Mouse (Mus musculus): Measurements from ENCODE around the gene Eif4enif1. TPM values are rescaled to one million over a fixed set of nuclear protein-coding genes. Genes with fewer than 3 reads are reported as not detected.
"Not testable (repeated sequence)": the region's sequence is repeated elsewhere in the genome, so short reads cannot be mapped to it uniquely, and the experiment has no call there.

The Eif4enif1 gene
- polyA plus RNA-seq, 1 experiment from 2014 or later, result 36.7 TPM

- H3K4me3 ChIP-seq (ENCODE audit: low read depth, low read length); H3K27ac ChIP-seq (ENCODE audit: low read depth, low read length); H3K4me1 ChIP-seq (ENCODE audit: control insufficient read depth, insufficient read depth, low read length); H3K4me2 ChIP-seq (ENCODE audit: low read length); H3K36me3 ChIP-seq (ENCODE audit: control insufficient read depth, insufficient read depth, low read length); DNase-seq (ENCODE audit: low spot score); H3K9me3 ChIP-seq (replicated peaks; ENCODE audit: control insufficient read depth, low read length); ATAC-seq; H3K9ac ChIP-seq (ENCODE audit: low read length); H3K27me3 ChIP-seq (replicated peaks; ENCODE audit: control insufficient read depth, insufficient read depth, low read length): not testable (repeated sequence)
- WGBS, result 85% methylated on average over 6 of the region's 6 CpGs
These were observed 23.0 kb upstream of the Eif4enif1 start for GRCm38 (mm10) chr11:3178968-3179725.

DNA sequence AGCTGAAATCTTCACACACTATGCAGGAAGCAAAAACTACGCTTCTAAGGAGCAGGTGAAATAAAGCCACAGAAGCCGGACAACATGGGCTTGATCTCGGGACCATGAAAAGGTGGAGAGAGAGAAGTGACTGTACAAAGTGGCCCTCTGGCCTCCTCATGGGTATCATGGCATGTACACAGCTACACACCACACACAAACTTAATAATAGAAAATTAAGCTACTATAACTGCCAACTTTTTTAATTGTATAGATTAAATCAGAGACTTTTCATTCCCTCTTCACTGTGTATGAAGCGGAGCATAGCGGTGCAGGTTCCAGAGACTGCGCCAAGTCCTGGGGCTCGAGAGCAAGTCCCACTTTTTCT, 22.5 kb upstream of the Eif4enif1 start:
- not testable (repeated sequence) for H3K27ac ChIP-seq (ENCODE audit: low read depth, low read length); H3K36me3 ChIP-seq (ENCODE audit: control insufficient read depth, insufficient read depth, low read length); H3K27me3 ChIP-seq (replicated peaks; ENCODE audit: control insufficient read depth, insufficient read depth, low read length); H3K9me3 ChIP-seq (replicated peaks; ENCODE audit: control insufficient read depth, low read length); H3K9ac ChIP-seq (ENCODE audit: low read length); H3K4me1 ChIP-seq (ENCODE audit: control insufficient read depth, insufficient read depth, low read length); DNase-seq (ENCODE audit: low spot score); H3K4me2 ChIP-seq (ENCODE audit: low read length); ATAC-seq; H3K4me3 ChIP-seq (ENCODE audit: low read depth, low read length)
- 92% methylated on average over 7 of the region's 7 CpGs for WGBS

- not testable (repeated sequence) for H3K4me1 ChIP-seq (ENCODE audit: control insufficient read depth, insufficient read depth, low read length); H3K9ac ChIP-seq (ENCODE audit: low read length); H3K27me3 ChIP-seq (replicated peaks; ENCODE audit: control insufficient read depth, insufficient read depth, low read length); H3K36me3 ChIP-seq (ENCODE audit: control insufficient read depth, insufficient read depth, low read length); DNase-seq (ENCODE audit: low spot score); H3K27ac ChIP-seq (ENCODE audit: low read depth, low read length); H3K9me3 ChIP-seq (replicated peaks; ENCODE audit: control insufficient read depth, low read length); ATAC-seq; H3K4me3 ChIP-seq (ENCODE audit: low read depth, low read length); H3K4me2 ChIP-seq (ENCODE audit: low read length)
- 77% methylated on average over 6 of the region's 6 CpGs for WGBS
These were observed 21.6 kb upstream of the Eif4enif1 start for GRCm38 (mm10) chr11:3180510-3181160.

DNA sequence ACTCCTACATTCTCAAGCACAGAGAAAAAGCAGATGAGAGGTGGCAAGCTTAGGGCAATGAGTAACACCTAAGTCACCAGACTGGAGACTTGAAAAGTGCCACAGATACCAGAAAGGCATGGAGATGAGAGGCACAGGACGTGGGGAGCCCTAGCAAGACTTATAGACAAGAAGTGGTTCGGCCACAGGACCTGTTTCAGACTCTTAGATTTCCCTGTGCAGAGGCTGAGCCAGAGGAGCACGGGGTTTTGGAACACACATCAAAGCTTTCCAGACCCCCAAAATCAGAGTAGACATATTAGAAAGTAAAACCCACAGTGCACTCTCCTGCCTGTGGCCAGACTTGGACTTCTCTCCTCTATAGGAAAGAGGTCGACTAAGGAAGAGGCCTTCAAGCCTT, 20.9 kb upstream of the Eif4enif1 start:
- H3K9ac ChIP-seq (ENCODE audit: low read length); H3K27ac ChIP-seq (ENCODE audit: low read depth, low read length); H3K36me3 ChIP-seq (ENCODE audit: control insufficient read depth, insufficient read depth, low read length); H3K27me3 ChIP-seq (replicated peaks; ENCODE audit: control insufficient read depth, insufficient read depth, low read length); H3K4me1 ChIP-seq (ENCODE audit: control insufficient read depth, insufficient read depth, low read length); H3K4me2 ChIP-seq (ENCODE audit: low read length); H3K9me3 ChIP-seq (replicated peaks; ENCODE audit: control insufficient read depth, low read length); H3K4me3 ChIP-seq (ENCODE audit: low read depth, low read length); DNase-seq (ENCODE audit: low spot score); ATAC-seq: not testable (repeated sequence)
- WGBS, result 63% methylated on average over 4 of the region's 4 CpGs

GRCm38 (mm10) chr11:3181971-3182370, 20.2 kb upstream of the Eif4enif1 start:
- H3K27me3 ChIP-seq (replicated peaks; ENCODE audit: control insufficient read depth, insufficient read depth, low read length); H3K4me2 ChIP-seq (ENCODE audit: low read length); ATAC-seq; H3K9me3 ChIP-seq (replicated peaks; ENCODE audit: control insufficient read depth, low read length); DNase-seq (ENCODE audit: low spot score); H3K27ac ChIP-seq (ENCODE audit: low read depth, low read length); H3K9ac ChIP-seq (ENCODE audit: low read length); H3K36me3 ChIP-seq (ENCODE audit: control insufficient read depth, insufficient read depth, low read length); H3K4me1 ChIP-seq (ENCODE audit: control insufficient read depth, insufficient read depth, low read length); H3K4me3 ChIP-seq (ENCODE audit: low read depth, low read length): not testable (repeated sequence)
- WGBS, result 53% methylated on average over 1 of the region's 1 CpGs

DNA sequence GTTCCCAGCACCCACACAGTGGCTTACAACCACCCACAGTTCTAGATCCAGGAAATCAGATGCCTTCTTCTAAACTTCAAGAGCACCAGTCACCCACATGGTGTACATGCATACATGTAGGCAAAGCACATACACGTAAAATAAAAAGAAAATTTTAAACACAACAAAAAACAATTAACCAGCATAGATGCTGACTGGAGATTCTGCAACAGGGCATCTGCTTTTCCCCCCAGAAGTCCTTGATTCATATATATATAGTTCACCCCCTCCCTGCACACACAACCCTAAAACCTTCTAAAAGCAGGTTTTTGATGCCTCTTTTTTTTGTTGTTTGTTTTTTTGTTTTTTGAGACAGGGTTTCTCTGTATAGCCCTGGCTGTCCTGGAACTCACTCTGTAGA, 19.5 kb upstream of the Eif4enif1 start:
- WGBS, result 100% methylated on average over 1 of the region's 1 CpGs
- H3K27ac ChIP-seq (ENCODE audit: low read depth, low read length); H3K4me2 ChIP-seq (ENCODE audit: low read length); H3K4me3 ChIP-seq (ENCODE audit: low read depth, low read length); H3K9ac ChIP-seq (ENCODE audit: low read length); H3K36me3 ChIP-seq (ENCODE audit: control insufficient read depth, insufficient read depth, low read length); DNase-seq (ENCODE audit: low spot score); H3K27me3 ChIP-seq (replicated peaks; ENCODE audit: control insufficient read depth, insufficient read depth, low read length); H3K9me3 ChIP-seq (replicated peaks; ENCODE audit: control insufficient read depth, low read length); H3K4me1 ChIP-seq (ENCODE audit: control insufficient read depth, insufficient read depth, low read length); ATAC-seq: not testable (repeated sequence)

- Histone ChIP-seq H3K4me1 (ENCODE audit: control insufficient read depth, insufficient read depth, low read length) (no peaks in the 10 kb centered on the region), H3K4me2 (ENCODE audit: low read length) (no peak within 1 kb of the TSS), H3K36me3 (ENCODE audit: control insufficient read depth, insufficient read depth, low read length) (no peaks in the 10 kb centered on the region), H3K9ac (ENCODE audit: low read length) (no peak within 1 kb of the TSS), H3K9me3 (replicated peaks; ENCODE audit: control insufficient read depth, low read length) (no peaks in the 10 kb centered on the region), H3K4me3 (ENCODE audit: low read depth, low read length) (no peak within 1 kb of the TSS), H3K27ac (ENCODE audit: low read depth, low read length) (no peak within 1 kb of the TSS), H3K27me3 (replicated peaks; ENCODE audit: control insufficient read depth, insufficient read depth, low read length) (no peaks in the 10 kb centered on the region)
- WGBS, result 84% methylated on average over 25 of the region's 25 CpGs
- DNase-seq (ENCODE audit: low spot score) (no peak), ATAC-seq (no peak)
These were observed 8.8 kb upstream of the Eif4enif1 start, which contains the start of gene Sfi1 for GRCm38 (mm10) chr11:3193363-3193762. Sfi1 (minus strand) TSS chr11:3193463.

DNA sequence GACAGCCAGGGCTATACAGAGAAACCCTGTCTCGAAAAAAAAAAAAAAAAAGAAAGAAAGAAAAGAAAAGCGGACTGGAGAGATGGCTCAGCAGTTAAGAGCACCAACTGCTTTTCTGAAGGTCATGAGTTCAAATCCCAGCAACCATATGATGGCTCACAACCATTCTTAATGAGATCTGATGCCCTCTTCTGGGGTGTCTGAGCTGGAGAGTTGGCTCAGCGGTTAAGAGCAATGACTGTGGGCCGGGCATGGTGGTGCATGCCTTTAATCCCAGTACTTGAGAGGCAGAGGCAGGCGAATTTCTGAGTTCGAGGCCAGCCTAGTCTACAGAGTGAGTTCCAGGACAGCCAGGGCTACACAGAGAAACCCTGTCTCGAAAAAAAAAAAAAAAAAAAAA, 1.6 kb upstream of the Eif4enif1 start:
- not testable (repeated sequence) for H3K27me3 ChIP-seq (replicated peaks; ENCODE audit: control insufficient read depth, insufficient read depth, low read length); ATAC-seq; H3K27ac ChIP-seq (ENCODE audit: low read depth, low read length); H3K4me1 ChIP-seq (ENCODE audit: control insufficient read depth, insufficient read depth, low read length); H3K36me3 ChIP-seq (ENCODE audit: control insufficient read depth, insufficient read depth, low read length); H3K4me3 ChIP-seq (ENCODE audit: low read depth, low read length); H3K4me2 ChIP-seq (ENCODE audit: low read length); H3K9me3 ChIP-seq (replicated peaks; ENCODE audit: control insufficient read depth, low read length); H3K9ac ChIP-seq (ENCODE audit: low read length); DNase-seq (ENCODE audit: low spot score)
- 90% methylated on average over 6 of the region's 7 CpGs for WGBS
